Mouse (Mus musculus): ENCODE measurements around the gene Zfp60.
"Not testable (repeated sequence)": the region's sequence is repeated elsewhere in the genome, so short reads cannot be mapped to it uniquely, and the experiment has no call there.

Zfp60 gene

GRCm38 (mm10) chr7:27793865-27794264 lies 62.7 kb downstream of the Zfp60 start:
- DNase-seq (ENCODE audit: low spot score in 2 of 2): not testable (repeated sequence)

DNA sequence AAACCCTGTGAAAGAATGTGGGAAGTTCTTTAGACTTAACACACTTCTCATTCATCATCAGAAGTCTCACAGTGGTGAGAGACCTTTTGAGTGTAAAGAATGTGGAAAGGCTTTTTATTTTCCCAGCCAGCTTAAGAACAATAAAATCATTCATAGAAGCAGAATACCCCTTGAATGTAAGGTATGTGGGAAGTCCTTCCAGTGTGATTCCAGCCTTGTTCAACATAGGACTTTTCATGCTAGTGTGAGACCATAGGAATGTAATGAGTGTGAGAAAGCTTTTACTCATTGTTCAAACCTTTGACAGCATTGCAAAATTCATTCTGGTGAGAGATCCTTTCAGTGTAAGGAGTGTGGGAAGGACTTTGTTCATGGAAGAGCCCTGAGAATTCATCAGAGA lies 63.4 kb downstream of the Zfp60 start:
- DNase-seq (ENCODE audit: low spot score in 2 of 2): no peak

GRCm38 (mm10) chr7:27797906-27798811 lies 67.0 kb downstream of the Zfp60 start:
- no peak for DNase-seq (ENCODE audit: low spot score in 2 of 2)

- no peak for DNase-seq (ENCODE audit: low spot score in 2 of 2)
Measured at GRCm38 (mm10) chr7:27801137-27801536, 69.9 kb downstream of the Zfp60 start.

- DNase-seq (ENCODE audit: low spot score in 2 of 2): no peak
Measured at GRCm38 (mm10) chr7:27802986-27803385, 71.8 kb downstream of the Zfp60 start.

Measured in right cerebral cortex, postnatal 10 days (tissue).